Mouse (Mus musculus): ENCODE measurements around the gene Me1.

DNA sequence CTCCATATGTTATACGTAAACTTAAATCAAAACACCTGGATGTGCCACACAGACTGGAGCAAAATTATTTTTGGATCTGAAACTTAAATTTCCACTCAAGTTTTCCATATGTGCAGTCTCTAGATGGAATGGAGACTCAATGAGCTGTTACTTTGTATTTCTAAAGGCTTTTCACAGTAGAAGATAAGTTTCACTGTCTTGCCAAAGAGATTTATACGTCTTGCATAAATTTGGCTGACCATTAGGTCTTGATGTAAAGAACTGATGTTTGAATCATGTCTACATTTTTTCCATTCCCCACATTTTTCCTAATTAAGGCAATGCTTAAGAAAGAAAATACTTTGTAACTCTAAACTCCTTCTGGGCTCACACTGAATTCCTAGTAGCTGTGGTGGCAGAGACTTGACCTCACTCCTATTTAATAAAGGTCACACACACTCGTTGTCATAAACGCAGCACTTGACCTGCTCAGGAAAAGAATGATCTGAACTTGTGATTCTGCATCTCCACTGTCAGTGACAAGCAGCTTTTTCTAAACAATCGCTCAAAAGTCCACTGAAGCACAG is 22.8 kb downstream of the Me1 start:
- TF ChIP-seq CTCF (IDR thresholded peaks at IDR 0.05; ENCODE audit: borderline replicate concordance, extremely low read depth, insufficient read depth, insufficient read length) = no peak
- no peak for TF ChIP-seq POLR2A (IDR thresholded peaks at IDR 0.05; ENCODE audit: borderline replicate concordance, extremely low read depth, insufficient read depth, insufficient read length, poor library complexity, severe bottlenecking)

Data from brain, embryonic 14.5 days (tissue).